Mouse (Mus musculus): Measurements from ENCODE around the gene Gm9747. TPM values are rescaled to one million over a fixed set of nuclear protein-coding genes. Genes with fewer than 3 reads are reported as not detected.

Gene Gm9747
- total RNA-seq, 2 experiments from 2014 or later = not detected

Other genes with a start within 250 kb of the Gm9747 start
- 10 to 100 TPM; 16.1 to 16.3 TPM for gene Irs1, start 58.3 kb downstream of the Gm9747 start, total RNA-seq (2021)
- gene Rhbdd1, start 83.3 kb downstream of the Gm9747 start, total RNA-seq (2021) = 1 to 10 TPM; 6.6 to 7.7 TPM

Measured in left cerebral cortex, postnatal 36 days (tissue).